Mouse (Mus musculus) liver, adult 2 months (tissue): ENCODE data around the gene Man1c1. TPM values are rescaled to one million over a fixed set of nuclear protein-coding genes. Genes with fewer than 3 reads are reported as not detected.

Experiments
- DNase-seq: peaks from one replicate; pipeline ENCODE4 v3.0.0-alpha.2; 2011; ENCODE audit warnings: low read depth, low spot score; ENCODE audit errors: extremely low read depth
- H3K27ac ChIP-seq: fragments of 200-500 bp; replicated peaks from 2 replicates; pipeline ENCODE4 v1.5.1; 2012; ENCODE audit warnings: low read depth, mild to moderate bottlenecking, control low read depth, inconsistent platforms, low read length; ENCODE audit not compliant: insufficient read depth
- H3K27me3 ChIP-seq: fragments of 200-500 bp; 2 replicates; pipeline ENCODE4 v1.6.1; 2012; ENCODE audit warnings: mild to moderate bottlenecking, moderate library complexity, low read length, inconsistent platforms; ENCODE audit not compliant: control insufficient read depth, insufficient read depth
- H3K36me3 ChIP-seq: fragments of 200-500 bp; 2 replicates; pipeline ENCODE4 v1.6.1; 2012; ENCODE audit warnings: low read length, inconsistent platforms; ENCODE audit not compliant: control insufficient read depth, insufficient read depth
- H3K4me1 ChIP-seq: fragments of 200-500 bp; 2 replicates; pipeline ENCODE4 v1.6.1; 2011; ENCODE audit warnings: low read length; ENCODE audit not compliant: control insufficient read depth, insufficient read depth
- H3K4me3 ChIP-seq: fragments of 200-500 bp; 2 replicates; pipeline ENCODE4 v1.5.1; 2011; ENCODE audit warnings: low read depth, mild to moderate bottlenecking, control low read depth, low read length, moderate library complexity; ENCODE audit not compliant: insufficient read depth
- H3K79me2 ChIP-seq: fragments of 200-500 bp; 2 replicates; pipeline ENCODE4 v1.6.1; 2012; ENCODE audit warnings: inconsistent platforms, mild to moderate bottlenecking, low read length, moderate library complexity; ENCODE audit not compliant: control insufficient read depth, insufficient read depth
- H3K9ac ChIP-seq: fragments of 200-500 bp; 2 replicates; pipeline ENCODE4 v1.6.1; 2012; ENCODE audit warnings: low read depth, mild to moderate bottlenecking, control low read depth, inconsistent platforms, low read length
- CTCF ChIP-seq: fragments of 200-500 bp; IDR thresholded peaks from 2 replicates; pipeline ENCODE4 v1.5.1; 2011; ENCODE audit warnings: low read depth, low read length, control low read depth
- POLR2A ChIP-seq: fragments of 200-500 bp; IDR thresholded peaks from 2 replicates; pipeline ENCODE4 v1.6.1; 2011; ENCODE audit warnings: low read length, control low read depth; ENCODE audit not compliant: insufficient read depth; ENCODE audit errors: extremely low read depth
- WGBS: fragments of 180-500 bp; shearing (Covaris S2); methylation state at CpG from one replicate; pipeline ENCODE4 v1.1.7; 2018; 5-methylcytosine and 5-hydroxymethylcytosine counted together
- polyA plus RNA-seq: library from polyadenylated mRNA; depleted of rRNA; stranded (reverse); fragments of >200 nt; gene quantifications from 2 replicates; pipeline ENCODE4 v1.2.3, GENCODE M21; 2012
- total RNA-seq: library from RNA; depleted of rRNA; stranded (reverse); fragments of >200 nt; gene quantifications from 2 replicates; pipeline ENCODE4 v1.2.3, GENCODE M21; 2014

The Man1c1 gene
- total and polyA plus RNA-seq, 2 experiments = 1.1 TPM

DNA sequence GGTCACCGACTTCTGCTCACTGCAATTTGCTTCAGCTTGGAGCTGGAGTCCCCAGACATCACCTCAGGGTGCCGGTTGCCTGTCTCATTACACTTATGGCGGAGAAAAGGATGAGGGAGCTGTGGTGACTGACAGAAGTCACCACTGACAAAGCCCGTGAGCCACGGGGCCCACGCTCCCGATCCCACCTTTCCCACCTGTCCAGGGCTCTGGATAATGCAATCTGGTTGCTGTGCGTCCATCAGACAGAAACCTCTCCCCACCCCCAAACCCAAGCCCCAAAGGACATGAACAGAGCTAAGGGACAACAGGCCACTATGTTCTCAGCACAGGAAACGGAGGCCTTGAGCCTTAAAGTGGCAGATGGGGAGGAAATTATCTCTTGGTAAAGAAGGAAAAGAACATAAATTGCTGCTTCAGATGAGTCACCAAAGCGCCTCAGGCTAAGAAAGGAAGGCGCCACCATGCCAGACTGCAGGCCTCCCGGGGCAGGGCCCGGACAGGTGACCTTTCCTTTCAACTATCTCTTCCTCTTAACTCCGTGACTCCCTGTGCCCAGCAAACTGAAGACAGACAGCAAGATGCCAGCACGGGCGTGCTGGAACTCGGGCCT is 34.2 kb downstream of the Man1c1 start:
- H3K79me2 ChIP-seq = no peaks in the 10 kb centered on the region
- WGBS = 71% methylated on average over 17 of the region's 17 CpGs
- DNase-seq = no peak
- H3K4me3 ChIP-seq = no peak overlapping the region
- no peak for TF ChIP-seq CTCF
- no peak for TF ChIP-seq POLR2A
- H3K36me3 ChIP-seq = no peaks in the 10 kb centered on the region
- no peaks in the 10 kb centered on the region for H3K4me1 ChIP-seq
- H3K27me3 ChIP-seq = no peaks in the 10 kb centered on the region
- peak overlapping the region; percentile 41; the same call in 1 of the 2 replicates for H3K27ac ChIP-seq
- no peak overlapping the region for H3K9ac ChIP-seq

DNA sequence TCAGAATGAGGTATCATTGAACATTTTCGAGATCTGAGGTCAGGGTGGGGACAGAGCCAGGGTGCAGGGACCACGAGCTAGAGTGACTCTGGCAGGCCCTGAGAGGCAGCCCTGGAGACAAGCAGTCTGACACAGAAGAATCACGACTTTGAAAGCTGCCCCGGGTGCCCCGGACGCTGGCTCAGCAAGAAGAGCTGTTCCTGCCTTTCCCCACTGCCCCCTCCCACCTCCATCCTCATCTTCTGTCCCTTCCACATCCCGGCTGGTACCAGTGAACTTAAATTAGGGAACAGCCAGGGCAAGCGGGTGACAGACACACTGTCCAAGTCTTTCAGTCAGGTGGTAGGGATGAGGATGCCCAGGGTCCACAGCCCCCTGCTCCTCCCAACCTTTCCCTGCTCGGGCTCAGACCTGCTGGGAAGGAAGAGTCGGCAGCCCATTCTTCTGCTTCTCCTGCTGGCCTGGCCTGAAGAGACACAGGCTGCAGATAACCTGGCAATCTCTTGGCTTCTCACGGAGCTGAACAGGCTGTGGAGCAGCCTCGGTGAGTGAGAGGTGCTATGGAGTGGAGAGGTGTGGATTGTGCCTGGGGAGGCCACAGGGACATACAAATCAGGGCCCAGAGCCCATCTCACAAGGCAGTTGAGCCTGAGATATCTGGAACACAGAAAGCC is 35.6 kb downstream of the Man1c1 start:
- no peak for TF ChIP-seq POLR2A
- TF ChIP-seq CTCF = no peak
- Histone ChIP-seq H3K27ac (no peak overlapping the region), H3K4me3 (no peak overlapping the region), H3K9ac (no peak overlapping the region), H3K79me2 (no peaks in the 10 kb centered on the region), H3K36me3 (no peaks in the 10 kb centered on the region), H3K27me3 (no peaks in the 10 kb centered on the region), H3K4me1 (no peaks in the 10 kb centered on the region)
- no peak for DNase-seq
- 78% methylated on average over 12 of the region's 12 CpGs for WGBS

GRCm38 (mm10) chr4:134666391-134666790 is 37.7 kb downstream of the Man1c1 start:
- TF ChIP-seq CTCF (no peak), POLR2A (no peak)
- H3K36me3 ChIP-seq = no peaks in the 10 kb centered on the region
- DNase-seq = no peak
- no peak overlapping the region for H3K9ac ChIP-seq
- H3K4me3 ChIP-seq = no peak overlapping the region
- no peaks in the 10 kb centered on the region for H3K4me1 ChIP-seq
- no peaks in the 10 kb centered on the region for H3K79me2 ChIP-seq
- no peak overlapping the region for H3K27ac ChIP-seq
- 93% methylated on average over 19 of the region's 19 CpGs for WGBS
- H3K27me3 ChIP-seq = no peaks in the 10 kb centered on the region

DNA sequence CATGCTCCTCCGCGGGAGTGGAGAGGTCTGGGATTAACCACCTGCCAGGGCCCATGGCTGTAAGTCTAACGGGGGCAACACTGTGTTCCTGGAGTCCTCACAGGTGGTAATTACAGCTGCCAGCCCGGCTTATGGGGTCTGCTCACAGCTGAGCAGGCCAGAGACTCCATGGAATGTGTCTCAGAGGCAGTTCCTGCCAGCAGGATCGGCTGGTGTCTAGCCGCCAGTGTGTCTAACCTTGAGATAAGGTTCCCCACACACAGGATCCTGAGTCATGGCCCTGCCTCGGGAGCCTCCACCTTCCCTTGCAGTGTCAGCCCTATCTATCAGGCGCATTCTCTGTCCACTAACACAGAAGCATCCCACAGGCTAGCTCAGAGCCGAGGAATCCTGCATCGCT is 41.0 kb downstream of the Man1c1 start:
- H3K4me3 ChIP-seq = no peak overlapping the region
- TF ChIP-seq CTCF (no peak), POLR2A (no peak)
- 56% methylated on average over 10 of the region's 10 CpGs for WGBS

GRCm38 (mm10) chr4:134660630-134661183 is 43.4 kb downstream of the Man1c1 start:
- Histone ChIP-seq H3K27ac (no peak overlapping the region), H3K79me2 (no peaks in the 10 kb centered on the region), H3K9ac (no peak overlapping the region), H3K27me3 (no peaks in the 10 kb centered on the region), H3K36me3 (no peaks in the 10 kb centered on the region), H3K4me3 (no peak overlapping the region), H3K4me1 (no peaks in the 10 kb centered on the region)
- TF ChIP-seq POLR2A (no peak), CTCF (no peak)
- 88% methylated on average over 18 of the region's 18 CpGs for WGBS
- DNase-seq = no peak

More for the DNA sequence above, 41.0 kb downstream of the Man1c1 start:
- no peak overlapping the region for H3K9ac ChIP-seq
- H3K27ac ChIP-seq = no peak overlapping the region
- H3K79me2 ChIP-seq = no peaks in the 10 kb centered on the region
- DNase-seq = no peak
- no peaks in the 10 kb centered on the region for H3K4me1 ChIP-seq
- no peaks in the 10 kb centered on the region for H3K27me3 ChIP-seq
- H3K36me3 ChIP-seq = no peaks in the 10 kb centered on the region
